20 mouse cellular contexts compared by ENCODE assay signal in the genomic region with DNA sequence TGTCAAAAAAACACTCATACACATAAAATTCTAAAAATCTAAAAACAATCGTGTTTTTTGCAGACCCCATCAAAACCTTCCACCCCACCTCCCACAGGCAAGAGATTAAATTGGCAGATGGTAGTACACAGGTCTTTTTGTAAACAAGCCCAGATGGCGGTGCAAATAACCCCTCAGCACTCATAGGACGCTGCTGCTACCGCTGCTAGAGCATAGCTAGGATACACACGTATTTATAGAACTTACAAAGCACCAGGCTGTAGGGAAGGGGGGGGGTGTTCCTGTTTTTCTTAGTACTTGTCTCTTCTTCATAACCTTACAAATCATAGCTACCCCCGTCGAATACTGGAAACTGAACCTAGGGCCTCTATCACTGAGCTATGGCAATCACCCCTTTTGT. TPM values are rescaled to one million over a fixed set of nuclear protein-coding genes. Genes with fewer than 3 reads are reported as not detected.
A peak's percentile ranks its signal among the peaks of the same experiment; 100 is the strongest.
DNase-seq lines count a peak whose midpoint lies in the region; ATAC-seq and TF ChIP-seq lines count a peak whose summit lies in the region.
"Had no signal": no experiment of that assay in that cellular context is flagged by ENCODE, and none has a peak within 500 bp of the region (broad histone marks: within the 10 kb centered on the region; RNA-seq: fewer than 3 reads in every experiment).

No protein-coding gene starts in this region.

- no peaks in the 10 kb centered on the region for H3K9me3 ChIP-seq in heart, embryonic 12.5 days (replicated peaks)
- H3K9me3 ChIP-seq in heart, embryonic 10.5 days: no peaks in the 10 kb centered on the region
- H3K9me3 ChIP-seq in liver, postnatal 0 days (ENCODE audit: low read length): no peaks in the 10 kb centered on the region
- H3K9me3 ChIP-seq in liver, embryonic 11.5 days (ENCODE audit: control insufficient read depth, low read length): no peaks in the 10 kb centered on the region
- H3K9me3 ChIP-seq: hindbrain, embryonic 12.5 days; neural tube, embryonic 12.5 days had no signal

- peak; percentile 55 to 59 for DNase-seq in cerebellum, postnatal 14 days
- DNase-seq in cerebellum, postnatal 36 days: no peak
- no peak for DNase-seq in heart, embryonic 10.5 days (ENCODE audit: low spot score)
- DNase-seq in liver, postnatal 0 days: no peak
- DNase-seq in liver, embryonic 11.5 days (ENCODE audit: low spot score): no peak
- DNase-seq in brain, embryonic 14.5 days (ENCODE audit: low read depth): peak; percentile 69
- DNase-seq in ovary, postnatal 36 days (ENCODE audit: low spot score): no peak
- DNase-seq: adrenal gland, postnatal 10 days; B cell, adult 2 months; heart, adult 11 months; kidney, adult 9 months; kidney, postnatal 36 days; layer of hippocampus, postnatal 36 days; liver; lung, embryonic 14.5 days; right cerebral cortex, postnatal 4 days; thymus, postnatal 14 days had no signal

- peaks cover 85% of the 10 kb centered on the region for H3K36me3 ChIP-seq in heart, embryonic 12.5 days
- peaks cover 98% of the 10 kb centered on the region for H3K36me3 ChIP-seq in heart, embryonic 10.5 days
- H3K36me3 ChIP-seq in liver, postnatal 0 days (replicated peaks; ENCODE audit: insufficient read depth, low read length): peaks cover 70% of the 10 kb centered on the region
- peaks cover 47% of the 10 kb centered on the region for H3K36me3 ChIP-seq in liver, embryonic 11.5 days (ENCODE audit: control insufficient read depth, insufficient read depth, low read length)

- 72% methylated on average over 7 of the region's 7 CpGs for WGBS in heart, embryonic 12.5 days
- WGBS in heart, embryonic 10.5 days: 90% methylated on average over 7 of the region's 7 CpGs
- 65% methylated on average over 7 of the region's 7 CpGs for WGBS in liver, postnatal 0 days (ENCODE audit: insufficient replicate concordance)
- WGBS in liver, embryonic 11.5 days: 85% methylated on average over 7 of the region's 7 CpGs

- H3K4me2 ChIP-seq in heart, embryonic 12.5 days: no peak overlapping the region
- no peak overlapping the region for H3K4me2 ChIP-seq in liver, postnatal 0 days (ENCODE audit: low read depth, low read length)
- no peak overlapping the region for H3K4me2 ChIP-seq in liver, embryonic 11.5 days
- H3K4me2 ChIP-seq: hindbrain, embryonic 12.5 days; lung, embryonic 14.5 days; neural tube, embryonic 12.5 days had no signal

- no peak overlapping the region for H3K4me3 ChIP-seq in heart, embryonic 12.5 days
- H3K4me3 ChIP-seq in heart, embryonic 10.5 days: no peak overlapping the region
- H3K4me3 ChIP-seq in liver, postnatal 0 days (ENCODE audit: low read depth, low read length): no peak overlapping the region
- no peak overlapping the region for H3K4me3 ChIP-seq in liver, embryonic 11.5 days (ENCODE audit: low read depth, low read length)
- H3K4me3 ChIP-seq: hindbrain, embryonic 12.5 days; neural tube, embryonic 12.5 days had no signal

- no peak overlapping the region for H3K9ac ChIP-seq in heart, embryonic 12.5 days
- no peak overlapping the region for H3K9ac ChIP-seq in liver, postnatal 0 days (replicated peaks)
- H3K9ac ChIP-seq in liver, embryonic 11.5 days (ENCODE audit: low read depth, low read length): no peak overlapping the region
- H3K9ac ChIP-seq: hindbrain, embryonic 12.5 days; lung, embryonic 14.5 days; neural tube, embryonic 12.5 days had no signal

- TF ChIP-seq CTCF in liver, postnatal 0 days (IDR thresholded peaks at IDR 0.05; ENCODE audit: low read depth): no peak
- no peak for TF ChIP-seq CTCF in brain, embryonic 14.5 days (IDR thresholded peaks at IDR 0.05; ENCODE audit: borderline replicate concordance, extremely low read depth, insufficient read depth, insufficient read length)

- no peak for TF ChIP-seq EP300 in liver, postnatal 0 days (IDR thresholded peaks at IDR 0.05; ENCODE audit: low read depth)

- peaks cover 87% of the 10 kb centered on the region for H3K4me1 ChIP-seq in heart, embryonic 12.5 days (replicated peaks)
- H3K4me1 ChIP-seq in heart, embryonic 10.5 days: peaks cover 37% of the 10 kb centered on the region
- peaks cover 31% of the 10 kb centered on the region for H3K4me1 ChIP-seq in liver, postnatal 0 days (ENCODE audit: insufficient read depth)
- peaks cover 7% of the 10 kb centered on the region for H3K4me1 ChIP-seq in liver, embryonic 11.5 days (replicated peaks; ENCODE audit: control insufficient read depth, insufficient read depth, low read length)

- no peak for ATAC-seq in heart, embryonic 12.5 days (ENCODE audit: insufficient number of reproducible peaks, low FRiP score)
- no peak for ATAC-seq in liver, postnatal 0 days
- ATAC-seq in liver, embryonic 11.5 days (replicated peaks; ENCODE audit: low FRiP score): no peak

- no peaks in the 10 kb centered on the region for H3K27me3 ChIP-seq in heart, embryonic 12.5 days (replicated peaks)
- no peaks in the 10 kb centered on the region for H3K27me3 ChIP-seq in heart, embryonic 10.5 days (ENCODE audit: insufficient read depth, poor library complexity, severe bottlenecking)
- H3K27me3 ChIP-seq in liver, postnatal 0 days (ENCODE audit: insufficient read depth, low read length): no peaks in the 10 kb centered on the region
- no peaks in the 10 kb centered on the region for H3K27me3 ChIP-seq in liver, embryonic 11.5 days (replicated peaks; ENCODE audit: control insufficient read depth, insufficient read depth, low read length)
- H3K27me3 ChIP-seq: hindbrain, embryonic 12.5 days; neural tube, embryonic 12.5 days had no signal

- TF ChIP-seq POLR2A in brain, embryonic 14.5 days (IDR thresholded peaks at IDR 0.05; ENCODE audit: borderline replicate concordance, extremely low read depth, insufficient read depth, insufficient read length, poor library complexity, severe bottlenecking): no peak

- H3K27ac ChIP-seq in heart, embryonic 12.5 days (ENCODE audit: poor library complexity, severe bottlenecking): peak overlapping the region; percentile 33; the same call in 1 of the 2 replicates
- H3K27ac ChIP-seq in heart, embryonic 10.5 days: no peak overlapping the region
- H3K27ac ChIP-seq in liver, postnatal 0 days (ENCODE audit: low read depth): peak overlapping the region; percentile 56; the same call in 1 of the 2 replicates
- H3K27ac ChIP-seq in liver, embryonic 11.5 days (ENCODE audit: low read depth, low read length): no peak overlapping the region
- H3K27ac ChIP-seq: hindbrain, embryonic 12.5 days; neural tube, embryonic 12.5 days had no signal

RNA-seq across cellular contexts. Expression of a gene that starts 14.3 kb away (rescaled TPM):
- polyA plus RNA-seq in heart, embryonic 12.5 days (2016; fragmentation: Nextera tagmentation; extraction: Ambion mirVana): 3,183 and 3,245 TPM in 2 replicates
- polyA plus RNA-seq in heart, embryonic 10.5 days (2016; fragmentation: Nextera tagmentation; extraction: Ambion mirVana): 1,899 and 2,942 TPM in 2 replicates
- 3.9 and 8.4 TPM in 2 replicates for polyA plus RNA-seq in liver, postnatal 0 days (2015; fragmentation: Nextera tagmentation; extraction: Ambion mirVana)
- polyA plus RNA-seq in liver, embryonic 11.5 days (2014; fragmentation: Nextera tagmentation; extraction: Ambion mirVana): 17.6 and 39.0 TPM in 2 replicates
- 4.6 and 6.3 TPM in 2 replicates for polyA plus RNA-seq in brain, embryonic 14.5 days (2012; rRNA removed)

RNA-seq across cellular contexts. Expression of a gene that starts 23.0 kb away (rescaled TPM):
- polyA plus RNA-seq in heart, embryonic 12.5 days (2016; fragmentation: Nextera tagmentation; extraction: Ambion mirVana): 446 and 471 TPM in 2 replicates
- 457 and 500 TPM in 2 replicates for polyA plus RNA-seq in heart, embryonic 10.5 days (2016; fragmentation: Nextera tagmentation; extraction: Ambion mirVana)
- polyA plus RNA-seq in liver, postnatal 0 days (2015; fragmentation: Nextera tagmentation; extraction: Ambion mirVana): 51.1 and 65.0 TPM in 2 replicates
- 228 and 245 TPM in 2 replicates for polyA plus RNA-seq in liver, embryonic 11.5 days (2014; fragmentation: Nextera tagmentation; extraction: Ambion mirVana)
- 362 and 506 TPM in 2 replicates for polyA plus RNA-seq in brain, embryonic 14.5 days (2012; rRNA removed)

RNA-seq across cellular contexts. Expression of a gene that starts 23.9 kb away (rescaled TPM):
- 0.34 and 0.50 TPM in 2 replicates for polyA plus RNA-seq in heart, embryonic 12.5 days (2016; fragmentation: Nextera tagmentation; extraction: Ambion mirVana)
- 0.47 and 0.54 TPM in 2 replicates for polyA plus RNA-seq in heart, embryonic 10.5 days (2016; fragmentation: Nextera tagmentation; extraction: Ambion mirVana)
- polyA plus RNA-seq in liver, postnatal 0 days (2015; fragmentation: Nextera tagmentation; extraction: Ambion mirVana): 0.04 and 0.06 TPM in 2 replicates
- 0.10 TPM in 1 of 2 replicates, not detected in the other for polyA plus RNA-seq in liver, embryonic 11.5 days (2014; fragmentation: Nextera tagmentation; extraction: Ambion mirVana)
- 1.7 and 2.7 TPM in 2 replicates for polyA plus RNA-seq in brain, embryonic 14.5 days (2012; rRNA removed)

RNA-seq across cellular contexts. Expression of a gene that starts 25.4 kb away (rescaled TPM):
- 48.3 and 56.7 TPM in 2 replicates for polyA plus RNA-seq in heart, embryonic 12.5 days (2016; fragmentation: Nextera tagmentation; extraction: Ambion mirVana)
- polyA plus RNA-seq in heart, embryonic 10.5 days (2016; fragmentation: Nextera tagmentation; extraction: Ambion mirVana): 28.9 and 30.2 TPM in 2 replicates
- polyA plus RNA-seq in liver, postnatal 0 days (2015; fragmentation: Nextera tagmentation; extraction: Ambion mirVana): 34.7 and 42.5 TPM in 2 replicates
- 25.3 and 39.9 TPM in 2 replicates for polyA plus RNA-seq in liver, embryonic 11.5 days (2014; fragmentation: Nextera tagmentation; extraction: Ambion mirVana)
- 28.7 and 35.1 TPM in 2 replicates for polyA plus RNA-seq in brain, embryonic 14.5 days (2012; rRNA removed)

RNA-seq across cellular contexts. Expression of a gene that starts 57.3 kb away (rescaled TPM):
- polyA plus RNA-seq in heart, embryonic 12.5 days (2016; fragmentation: Nextera tagmentation; extraction: Ambion mirVana): 8.1 and 11.6 TPM in 2 replicates
- polyA plus RNA-seq in heart, embryonic 10.5 days (2016; fragmentation: Nextera tagmentation; extraction: Ambion mirVana): 8.4 and 11.8 TPM in 2 replicates
- polyA plus RNA-seq in liver, postnatal 0 days (2015; fragmentation: Nextera tagmentation; extraction: Ambion mirVana): 7.3 and 8.3 TPM in 2 replicates
- polyA plus RNA-seq in liver, embryonic 11.5 days (2014; fragmentation: Nextera tagmentation; extraction: Ambion mirVana): 14.9 and 15.0 TPM in 2 replicates
- polyA plus RNA-seq in brain, embryonic 14.5 days (2012; rRNA removed): 7.4 and 8.7 TPM in 2 replicates

Comparison
In these comparisons a context has a peak if more than half of its experiments do, and no peak if none do; other contexts are left out.
1. DNase-seq: peak in cerebellum, postnatal 14 days (2 of 2) and brain, embryonic 14.5 days (single experiment); none in cerebellum, postnatal 36 days (0 of 2), heart, embryonic 10.5 days (single experiment), liver, postnatal 0 days (single experiment), liver, embryonic 11.5 days (single experiment) and ovary, postnatal 36 days (single experiment).
2. H3K27ac ChIP-seq: peak in heart, embryonic 12.5 days (single experiment) and liver, postnatal 0 days (single experiment); none in heart, embryonic 10.5 days (single experiment) and liver, embryonic 11.5 days (single experiment).
3. RNA of a gene that starts 14.3 kb away (polyA plus RNA-seq): 3,183 to 3,245 TPM in heart, embryonic 12.5 days and 1,899 to 2,942 TPM in heart, embryonic 10.5 days; 17.6 to 39.0 TPM in liver, embryonic 11.5 days, 4.6 to 6.3 TPM in brain, embryonic 14.5 days and 3.9 to 8.4 TPM in liver, postnatal 0 days; every median in the first group is over 10 times any median in the second.